Mouse (Mus musculus): Measurements from ENCODE around the gene Paqr9. TPM values are rescaled to one million over a fixed set of nuclear protein-coding genes. Genes with fewer than 3 reads are reported as not detected.
A peak's percentile ranks its signal among the peaks of the same experiment; 100 is the strongest.

The Paqr9 gene
- polyA plus RNA-seq, 1 experiment: 0.30 TPM

GRCm38 (mm10) chr9:95557722-95558121 is 1.7 kb upstream of the Paqr9 start:
- Histone ChIP-seq H3K4me3 (ENCODE audit: low read depth, low read length) (no peak overlapping the region), H3K4me1 (ENCODE audit: control insufficient read depth, insufficient read depth, low read length) (no peaks in the 10 kb centered on the region), H3K27me3 (ENCODE audit: control insufficient read depth, insufficient read depth, low read length, poor library complexity, severe bottlenecking) (peaks cover 21% of the 10 kb centered on the region), H3K36me3 (ENCODE audit: control insufficient read depth, insufficient read depth, low read length, poor library complexity, severe bottlenecking) (no peaks in the 10 kb centered on the region), H3K9ac (ENCODE audit: low read depth, poor library complexity, severe bottlenecking) (no peak overlapping the region), H3K9me3 (replicated peaks; ENCODE audit: control insufficient read depth, insufficient read depth, low read length, poor library complexity, severe bottlenecking) (no peaks in the 10 kb centered on the region), H3K27ac (ENCODE audit: insufficient read depth, low read length) (no peak overlapping the region)
- TF ChIP-seq EP300 (IDR thresholded peaks at IDR 0.05; ENCODE audit: insufficient read depth, low read depth, low read length) (no peak), POLR2A (IDR thresholded peaks at IDR 0.05; ENCODE audit: insufficient read depth, low read length) (no peak), CTCF (IDR thresholded peaks at IDR 0.05; ENCODE audit: low read depth, low read length) (no peak)

GRCm38 (mm10) chr9:95558726-95559058 is 765 bp upstream of the Paqr9 start:
- TF ChIP-seq CTCF (IDR thresholded peaks at IDR 0.05; ENCODE audit: low read depth, low read length) (no peak), EP300 (IDR thresholded peaks at IDR 0.05; ENCODE audit: insufficient read depth, low read depth, low read length) (no peak), POLR2A (IDR thresholded peaks at IDR 0.05; ENCODE audit: insufficient read depth, low read length) (no peak)
- peak overlapping the region; percentile 26 for H3K4me3 ChIP-seq (ENCODE audit: low read depth, low read length)
- H3K27ac ChIP-seq (ENCODE audit: insufficient read depth, low read length): no peak overlapping the region
- H3K27me3 ChIP-seq (ENCODE audit: control insufficient read depth, insufficient read depth, low read length, poor library complexity, severe bottlenecking): peaks cover 21% of the 10 kb centered on the region
- H3K36me3 ChIP-seq (ENCODE audit: control insufficient read depth, insufficient read depth, low read length, poor library complexity, severe bottlenecking): no peaks in the 10 kb centered on the region
- no peak overlapping the region for H3K9ac ChIP-seq (ENCODE audit: low read depth, poor library complexity, severe bottlenecking)
- H3K4me1 ChIP-seq (ENCODE audit: control insufficient read depth, insufficient read depth, low read length): no peaks in the 10 kb centered on the region
- H3K9me3 ChIP-seq (replicated peaks; ENCODE audit: control insufficient read depth, insufficient read depth, low read length, poor library complexity, severe bottlenecking): no peaks in the 10 kb centered on the region; the same call in 1 of the 2 replicates

- Histone ChIP-seq H3K9ac (ENCODE audit: low read depth, poor library complexity, severe bottlenecking) (peak overlapping the region; percentile 86), H3K4me3 (ENCODE audit: low read depth, low read length) (peak overlapping the region; percentile 45), H3K4me1 (ENCODE audit: control insufficient read depth, insufficient read depth, low read length) (no peaks in the 10 kb centered on the region), H3K27me3 (ENCODE audit: control insufficient read depth, insufficient read depth, low read length, poor library complexity, severe bottlenecking) (peaks cover 21% of the 10 kb centered on the region), H3K27ac (ENCODE audit: insufficient read depth, low read length) (no peak overlapping the region), H3K9me3 (replicated peaks; ENCODE audit: control insufficient read depth, insufficient read depth, low read length, poor library complexity, severe bottlenecking) (no peaks in the 10 kb centered on the region; the same call in 1 of the 2 replicates), H3K36me3 (ENCODE audit: control insufficient read depth, insufficient read depth, low read length, poor library complexity, severe bottlenecking) (no peaks in the 10 kb centered on the region)
- TF ChIP-seq EP300 (IDR thresholded peaks at IDR 0.05; ENCODE audit: insufficient read depth, low read depth, low read length) (no peak), POLR2A (IDR thresholded peaks at IDR 0.05; ENCODE audit: insufficient read depth, low read length) (no peak)
Observed at GRCm38 (mm10) chr9:95559936-95560735, 679 bp downstream of the Paqr9 start.

GRCm38 (mm10) chr9:95564047-95564446 is 4.6 kb downstream of the Paqr9 start:
- no peaks in the 10 kb centered on the region for H3K36me3 ChIP-seq (ENCODE audit: control insufficient read depth, insufficient read depth, low read length, poor library complexity, severe bottlenecking)
- H3K27me3 ChIP-seq (ENCODE audit: control insufficient read depth, insufficient read depth, low read length, poor library complexity, severe bottlenecking): peaks cover 16% of the 10 kb centered on the region
- no peak for TF ChIP-seq CTCF (IDR thresholded peaks at IDR 0.05; ENCODE audit: low read depth, low read length)
- no peak overlapping the region for H3K27ac ChIP-seq (ENCODE audit: insufficient read depth, low read length)
- H3K4me1 ChIP-seq (ENCODE audit: control insufficient read depth, insufficient read depth, low read length): no peaks in the 10 kb centered on the region
- H3K4me3 ChIP-seq (ENCODE audit: low read depth, low read length): no peak overlapping the region
- H3K9me3 ChIP-seq (replicated peaks; ENCODE audit: control insufficient read depth, insufficient read depth, low read length, poor library complexity, severe bottlenecking): no peaks in the 10 kb centered on the region; the same call in 1 of the 2 replicates
- H3K9ac ChIP-seq (ENCODE audit: low read depth, poor library complexity, severe bottlenecking): no peak overlapping the region

- Histone ChIP-seq H3K9me3 (replicated peaks; ENCODE audit: control insufficient read depth, insufficient read depth, low read length, poor library complexity, severe bottlenecking) (no peaks in the 10 kb centered on the region; the same call in 1 of the 2 replicates), H3K4me3 (ENCODE audit: low read depth, low read length) (no peak overlapping the region), H3K36me3 (ENCODE audit: control insufficient read depth, insufficient read depth, low read length, poor library complexity, severe bottlenecking) (no peaks in the 10 kb centered on the region), H3K27ac (ENCODE audit: insufficient read depth, low read length) (no peak overlapping the region), H3K4me1 (ENCODE audit: control insufficient read depth, insufficient read depth, low read length) (no peaks in the 10 kb centered on the region), H3K9ac (ENCODE audit: low read depth, poor library complexity, severe bottlenecking) (no peak overlapping the region), H3K27me3 (ENCODE audit: control insufficient read depth, insufficient read depth, low read length, poor library complexity, severe bottlenecking) (peaks cover 5% of the 10 kb centered on the region; the same call in 1 of the 2 replicates)
- TF ChIP-seq POLR2A (IDR thresholded peaks at IDR 0.05; ENCODE audit: insufficient read depth, low read length) (no peak), EP300 (IDR thresholded peaks at IDR 0.05; ENCODE audit: insufficient read depth, low read depth, low read length) (no peak), CTCF (IDR thresholded peaks at IDR 0.05; ENCODE audit: low read depth, low read length) (no peak)
Observed at GRCm38 (mm10) chr9:95566394-95566793, 6.9 kb downstream of the Paqr9 start.

- Histone ChIP-seq H3K4me1 (ENCODE audit: control insufficient read depth, insufficient read depth, low read length) (no peaks in the 10 kb centered on the region), H3K27me3 (ENCODE audit: control insufficient read depth, insufficient read depth, low read length, poor library complexity, severe bottlenecking) (peaks cover 2% of the 10 kb centered on the region; the same call in 1 of the 2 replicates), H3K4me3 (ENCODE audit: low read depth, low read length) (no peak overlapping the region), H3K9ac (ENCODE audit: low read depth, poor library complexity, severe bottlenecking) (no peak overlapping the region), H3K36me3 (ENCODE audit: control insufficient read depth, insufficient read depth, low read length, poor library complexity, severe bottlenecking) (no peaks in the 10 kb centered on the region), H3K27ac (ENCODE audit: insufficient read depth, low read length) (no peak overlapping the region), H3K9me3 (replicated peaks; ENCODE audit: control insufficient read depth, insufficient read depth, low read length, poor library complexity, severe bottlenecking) (no peaks in the 10 kb centered on the region; the same call in 1 of the 2 replicates)
- TF ChIP-seq CTCF (IDR thresholded peaks at IDR 0.05; ENCODE audit: low read depth, low read length) (no peak), POLR2A (IDR thresholded peaks at IDR 0.05; ENCODE audit: insufficient read depth, low read length) (no peak)
Observed at GRCm38 (mm10) chr9:95566931-95567330, 7.5 kb downstream of the Paqr9 start.
